Mouse (Mus musculus) spleen, adult 2 months (tissue): Measurements from ENCODE around the gene Lrmda. TPM values are rescaled to one million over a fixed set of nuclear protein-coding genes. Genes with fewer than 3 reads are reported as not detected.

Experiments
- DNase-seq, 2 experiments: peaks; one replicate each; pipeline versions ENCODE4 v3.0.0 to v3.0.0-alpha.2; 2012 to 2021; ENCODE audit warnings: low spot score in 2 of 2, low read depth in 1 of 2
- H3K27ac ChIP-seq: fragments of 200-500 bp; 2 replicates; pipeline ENCODE4 v1.5.1; 2012; ENCODE audit warnings: low read length, inconsistent platforms; ENCODE audit not compliant: insufficient read depth
- H3K27me3 ChIP-seq: fragments of 200-500 bp; 2 replicates; pipeline ENCODE4 v1.6.1; 2012; ENCODE audit warnings: mild to moderate bottlenecking, moderate library complexity, low read length, inconsistent platforms; ENCODE audit not compliant: control insufficient read depth, insufficient read depth
- H3K36me3 ChIP-seq: fragments of 200-500 bp; 2 replicates; pipeline ENCODE4 v1.6.1; 2012; ENCODE audit warnings: mild to moderate bottlenecking, low read length, inconsistent platforms; ENCODE audit not compliant: control insufficient read depth, insufficient read depth
- H3K4me1 ChIP-seq: fragments of 200-500 bp; 2 replicates; pipeline ENCODE4 v1.6.1; 2011; ENCODE audit warnings: inconsistent platforms; ENCODE audit not compliant: control insufficient read depth, insufficient read depth, insufficient read length
- H3K4me3 ChIP-seq: fragments of 200-500 bp; 2 replicates; pipeline ENCODE4 v1.5.1; 2011; ENCODE audit warnings: mild to moderate bottlenecking, inconsistent platforms; ENCODE audit not compliant: insufficient read depth, insufficient read length; ENCODE audit errors: extremely low read depth
- CTCF ChIP-seq: fragments of 200-500 bp; IDR thresholded peaks from 2 replicates; pipeline ENCODE4 v1.5.1; 2011; ENCODE audit warnings: mild to moderate bottlenecking, inconsistent platforms; ENCODE audit not compliant: insufficient read depth, insufficient read length, insufficient replicate concordance; ENCODE audit errors: extremely low read depth
- POLR2A ChIP-seq: fragments of 200-500 bp; IDR thresholded peaks from 2 replicates; pipeline ENCODE4 v1.6.1; 2011; ENCODE audit warnings: low read depth, low read length, inconsistent platforms
- WGBS: fragments of 180-500 bp; shearing (Covaris S2); methylation state at CpG from one replicate; pipeline ENCODE4 v1.1.7; 2018; 5-methylcytosine and 5-hydroxymethylcytosine counted together
- polyA plus RNA-seq: library from polyadenylated mRNA; depleted of rRNA; stranded (reverse); fragments of >200 nt; gene quantifications from 2 replicates; pipeline ENCODE4 v1.2.3, GENCODE M21; 2012; rRNA removed

The Lrmda gene
- polyA plus RNA-seq, 1 experiment = 0.37 TPM

DNA sequence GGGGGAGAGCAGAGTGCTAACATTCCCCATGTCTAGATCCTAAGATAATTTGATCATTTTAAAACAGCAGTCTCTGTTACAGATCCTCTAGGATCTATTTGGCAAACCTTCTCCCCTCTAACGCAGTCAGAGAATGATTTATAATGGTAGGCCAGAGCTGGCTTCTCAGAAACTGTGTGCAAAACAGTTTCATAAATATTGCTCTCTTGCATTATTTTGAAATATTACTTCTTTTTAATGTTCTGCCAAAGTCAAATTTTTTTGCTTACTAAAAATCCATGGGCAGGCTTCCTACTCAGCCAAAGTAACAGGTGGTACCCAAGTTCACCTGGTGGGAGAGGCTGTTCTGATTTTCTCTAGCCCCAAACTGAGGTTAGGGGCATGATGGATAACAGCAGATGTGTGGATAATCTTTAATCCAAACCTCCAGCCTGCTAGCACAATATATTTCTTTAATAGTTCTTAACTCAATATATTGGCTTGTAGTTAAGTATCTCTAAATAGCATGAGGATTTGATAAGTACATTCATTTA, 1064.8 kb downstream of the Lrmda start:
- WGBS = 83% methylated on average over 1 of the region's 1 CpGs
- H3K27me3 ChIP-seq = no peaks in the 10 kb centered on the region
- no peak overlapping the region for H3K4me3 ChIP-seq
- no peaks in the 10 kb centered on the region for H3K36me3 ChIP-seq
- no peak overlapping the region for H3K27ac ChIP-seq
- H3K4me1 ChIP-seq = no peaks in the 10 kb centered on the region
- TF ChIP-seq POLR2A (no peak), CTCF (no peak)
- DNase-seq = no peak

DNA sequence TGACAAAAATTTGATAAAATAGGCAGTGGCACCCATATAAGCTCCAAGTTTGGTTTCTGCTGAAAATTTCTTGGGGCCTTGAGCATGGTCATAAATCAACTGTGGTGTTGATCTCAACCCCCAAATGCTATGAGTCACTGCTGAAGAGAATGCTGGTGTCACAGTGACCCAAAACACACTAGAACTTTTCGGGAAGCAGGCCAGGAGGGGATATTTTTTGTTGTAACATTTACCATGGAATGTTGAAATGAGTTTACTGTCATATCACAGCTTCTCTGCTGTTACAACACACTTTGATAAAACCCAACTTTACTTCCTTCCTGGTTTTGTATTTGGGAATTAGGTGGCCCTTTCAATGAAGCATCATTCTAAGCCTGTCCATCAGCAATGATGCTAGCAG, 1065.3 kb downstream of the Lrmda start:
- WGBS = 48% methylated on average over 1 of the region's 1 CpGs
- no peaks in the 10 kb centered on the region for H3K27me3 ChIP-seq
- TF ChIP-seq CTCF = no peak
- TF ChIP-seq POLR2A = no peak
- H3K36me3 ChIP-seq = no peaks in the 10 kb centered on the region
- no peak overlapping the region for H3K4me3 ChIP-seq
- DNase-seq = no peak
- no peaks in the 10 kb centered on the region for H3K4me1 ChIP-seq
- H3K27ac ChIP-seq = no peak overlapping the region

DNA sequence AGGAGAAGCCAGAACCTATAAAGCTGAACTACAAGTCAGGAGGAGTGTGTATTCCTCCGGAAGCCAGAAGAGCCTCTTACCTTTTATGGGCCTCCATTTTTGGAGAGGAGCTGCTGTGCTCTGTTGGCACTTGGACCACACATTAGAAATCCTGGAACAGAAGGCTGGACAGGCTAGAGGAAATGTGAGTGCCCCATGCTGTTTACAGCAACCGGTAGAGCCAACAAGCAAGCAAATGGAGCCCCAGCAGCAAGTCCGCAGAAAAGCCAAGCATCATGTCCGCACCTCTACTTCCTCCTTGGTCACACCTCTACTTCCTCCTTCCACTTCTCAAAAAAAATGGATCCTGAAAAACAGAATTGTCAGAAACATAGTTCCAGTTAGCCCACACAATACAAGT, 1073.8 kb downstream of the Lrmda start:
- H3K27me3 ChIP-seq = no peaks in the 10 kb centered on the region
- H3K36me3 ChIP-seq = no peaks in the 10 kb centered on the region
- no peak overlapping the region for H3K4me3 ChIP-seq
- no peak for TF ChIP-seq CTCF
- no peak for TF ChIP-seq POLR2A
- 74% methylated on average over 4 of the region's 4 CpGs for WGBS
- H3K27ac ChIP-seq = no peak overlapping the region
- H3K4me1 ChIP-seq = no peaks in the 10 kb centered on the region
- no peak for DNase-seq

DNA sequence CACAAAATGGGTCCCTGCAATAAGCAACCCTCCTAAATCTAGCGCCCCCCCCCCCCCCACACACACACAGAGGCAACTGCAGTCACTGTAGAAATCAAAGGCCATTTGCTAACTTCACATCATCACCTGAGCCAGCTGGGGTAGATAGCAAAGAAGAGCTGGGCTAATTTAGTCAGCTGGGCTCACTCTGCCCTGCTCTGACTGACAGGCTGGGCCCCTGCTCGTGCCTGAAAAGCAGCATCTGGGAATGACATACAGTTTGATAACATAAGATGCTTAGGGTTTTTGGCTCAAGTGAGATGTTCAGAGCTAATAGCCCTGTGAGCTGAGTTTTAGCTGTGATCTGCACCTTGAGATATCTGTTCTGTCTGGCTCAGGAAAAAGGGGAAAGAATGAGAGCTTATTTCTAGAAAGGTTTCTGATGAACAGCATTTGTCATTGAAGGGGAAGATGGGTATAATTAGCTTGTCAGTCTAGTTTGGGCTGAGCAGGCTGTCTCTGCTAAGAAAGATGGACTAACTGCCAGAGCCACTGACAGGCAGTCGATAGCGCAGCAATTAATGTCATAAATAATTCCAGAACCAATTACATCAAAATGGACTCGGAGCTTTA, 1075.1 kb downstream of the Lrmda start:
- Histone ChIP-seq H3K4me1 (no peaks in the 10 kb centered on the region), H3K27me3 (no peaks in the 10 kb centered on the region), H3K4me3 (no peak overlapping the region), H3K27ac (no peak overlapping the region), H3K36me3 (no peaks in the 10 kb centered on the region)
- TF ChIP-seq POLR2A = no peak
- TF ChIP-seq CTCF = no peak
- WGBS = 73% methylated on average over 5 of the region's 5 CpGs
- no peak for DNase-seq

DNA sequence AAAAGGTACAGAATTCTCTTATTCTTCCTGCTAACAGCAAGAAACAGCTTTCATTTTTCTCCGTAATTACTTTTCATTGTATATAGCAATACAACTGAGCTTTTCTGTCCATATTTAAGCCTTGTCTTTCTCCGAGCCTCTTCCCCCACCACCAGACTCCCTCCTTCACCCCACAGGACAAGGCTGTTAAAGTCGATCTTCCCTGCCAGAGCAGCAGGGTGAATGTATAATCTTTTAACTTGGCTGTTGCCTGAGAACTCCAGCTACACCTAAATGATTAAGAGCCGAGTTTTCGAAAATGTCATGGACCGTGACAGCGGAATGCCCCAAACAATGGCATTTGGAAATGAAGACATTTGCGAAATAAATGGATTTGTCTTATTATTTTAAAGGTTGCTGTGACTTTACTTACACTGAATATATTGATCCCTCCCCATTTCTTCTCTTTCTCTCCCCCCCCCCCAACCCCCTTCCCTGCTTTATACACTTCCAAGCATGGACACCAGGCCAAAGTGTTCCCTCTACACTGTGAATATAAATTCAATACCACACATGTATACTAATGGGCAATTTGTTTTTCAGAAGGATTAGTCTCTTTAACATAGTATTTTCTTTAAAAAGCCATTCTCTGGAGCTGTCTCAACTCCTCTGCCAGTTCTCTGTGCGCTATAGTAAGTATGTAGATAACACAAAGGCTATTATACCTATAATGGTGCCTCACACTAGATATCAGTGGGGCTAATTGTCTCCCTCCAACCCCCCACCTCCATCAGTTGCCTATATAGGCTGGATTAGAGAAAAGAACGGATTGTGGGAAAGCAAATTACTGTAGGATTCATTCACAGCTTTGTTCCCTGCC, 1075.9 kb downstream of the Lrmda start:
- no peaks in the 10 kb centered on the region for H3K27me3 ChIP-seq
- WGBS = 78% methylated on average over 10 of the region's 10 CpGs
- no peak for DNase-seq
- H3K36me3 ChIP-seq = no peaks in the 10 kb centered on the region
- no peak overlapping the region for H3K4me3 ChIP-seq
- H3K4me1 ChIP-seq = no peaks in the 10 kb centered on the region
- TF ChIP-seq CTCF (no peak), POLR2A (no peak)
- no peak overlapping the region for H3K27ac ChIP-seq

DNA sequence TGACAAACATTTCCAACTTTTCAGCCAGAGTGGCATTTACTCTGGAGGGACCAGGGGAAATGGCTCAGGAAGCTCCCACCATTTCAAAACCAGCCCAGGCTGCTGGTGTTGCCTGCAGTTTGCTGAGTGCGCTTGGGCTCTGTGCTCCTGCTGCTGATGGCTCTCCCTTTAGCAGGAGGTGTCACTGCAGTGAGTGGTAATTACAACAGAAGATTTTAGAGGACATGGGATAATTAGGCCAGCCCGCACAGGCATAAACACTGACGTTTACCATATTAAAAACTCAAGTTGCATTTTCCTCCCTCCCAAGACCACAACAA, 1076.5 kb downstream of the Lrmda start:
- DNase-seq = no peak
- no peak overlapping the region for H3K27ac ChIP-seq
- no peak for TF ChIP-seq CTCF
- TF ChIP-seq POLR2A = no peak
- no peaks in the 10 kb centered on the region for H3K27me3 ChIP-seq
- no peaks in the 10 kb centered on the region for H3K36me3 ChIP-seq
- WGBS = 76% methylated on average over 3 of the region's 3 CpGs
- no peaks in the 10 kb centered on the region for H3K4me1 ChIP-seq
- H3K4me3 ChIP-seq = no peak overlapping the region

DNA sequence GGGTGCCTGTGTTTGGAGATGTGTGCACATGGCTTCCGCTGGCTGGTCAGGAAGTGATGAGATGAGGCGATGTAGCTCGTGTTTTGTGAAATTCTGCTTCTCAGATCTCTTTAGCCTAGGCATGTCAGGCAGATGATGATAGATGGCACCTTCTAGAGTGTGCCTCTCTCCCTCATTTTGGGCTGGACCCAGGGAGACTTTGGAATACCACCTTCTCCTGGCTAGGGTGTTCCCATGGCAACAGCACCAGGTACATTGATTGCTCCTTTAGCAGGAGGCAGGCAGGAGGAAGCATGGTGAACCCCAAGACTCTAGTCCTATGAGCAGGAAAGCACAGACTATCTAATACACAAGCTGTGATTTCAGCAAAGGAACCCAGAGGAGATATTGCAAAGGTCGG, 1076.9 kb downstream of the Lrmda start:
- H3K27ac ChIP-seq = no peak overlapping the region
- DNase-seq = no peak
- no peaks in the 10 kb centered on the region for H3K36me3 ChIP-seq
- no peaks in the 10 kb centered on the region for H3K27me3 ChIP-seq
- no peak overlapping the region for H3K4me3 ChIP-seq
- H3K4me1 ChIP-seq = no peaks in the 10 kb centered on the region
- whole genome bisulfite sequencing = 81% methylated on average over 4 of the region's 4 CpGs
- TF ChIP-seq CTCF = no peak
- TF ChIP-seq POLR2A = no peak

Other genes starting within 250 kb of the Lrmda start
- gene Vdac2, start 194.5 kb upstream of the Lrmda start, polyA plus RNA-seq = 59.8 and 66.8 TPM in 2 replicates
- 17.9 and 19.4 TPM in 2 replicates for gene Comtd1, start 170.7 kb upstream of the Lrmda start, polyA plus RNA-seq
- gene Zfp503, start 30.1 kb upstream of the Lrmda start, polyA plus RNA-seq = 8.8 and 13.9 TPM in 2 replicates